Mouse (Mus musculus) liver, embryonic 14.5 days (tissue): ENCODE results near the gene Hsd17b13.

Source experiments
- CTCF ChIP-seq: IDR thresholded peaks from 2 replicates; pipeline ENCODE4 v1.5.1; 2016; ENCODE audit warnings: antibody characterized with exemption, low read depth, control low read depth
- EP300 ChIP-seq: IDR thresholded peaks from 2 replicates; pipeline ENCODE4 v1.6.1; 2016; ENCODE audit warnings: antibody characterized with exemption, low read depth

GRCm38 (mm10) chr5:103906173-103906572 is 71.0 kb downstream of the Hsd17b13 start:
- TF ChIP-seq EP300: no peak
- no peak for TF ChIP-seq CTCF
